Mouse (Mus musculus): ENCODE measurements around the gene Tctn1.

The Tctn1 gene

GRCm38 (mm10) chr5:122285029-122285766 lies 20.9 kb upstream of the Tctn1 start:
- peak; percentile 58 for DNase-seq (ENCODE audit: low spot score)

- DNase-seq (ENCODE audit: low spot score): peak; percentile 93
Measured at GRCm38 (mm10) chr5:122284183-122285028, 20.1 kb upstream of the Tctn1 start, which contains the start of gene Pptc7. Gene Pptc7 (plus strand): TSS chr5:122284365.

- no peak for DNase-seq (ENCODE audit: low spot score)
Measured at GRCm38 (mm10) chr5:122283828-122284182, 19.5 kb upstream of the Tctn1 start.

GRCm38 (mm10) chr5:122280827-122281462 lies 16.7 kb upstream of the Tctn1 start:
- DNase-seq (ENCODE audit: low spot score): peak; percentile 67

GRCm38 (mm10) chr5:122280422-122280826 lies 16.2 kb upstream of the Tctn1 start:
- DNase-seq (ENCODE audit: low spot score): no peak

- DNase-seq (ENCODE audit: low spot score): no peak
Measured at GRCm38 (mm10) chr5:122279799-122280421, 15.7 kb upstream of the Tctn1 start.

GRCm38 (mm10) chr5:122278946-122279345 lies 14.7 kb upstream of the Tctn1 start:
- DNase-seq (ENCODE audit: low spot score): no peak

GRCm38 (mm10) chr5:122274785-122275184 lies 10.5 kb upstream of the Tctn1 start:
- no peak for DNase-seq (ENCODE audit: low spot score)

- no peak for DNase-seq (ENCODE audit: low spot score)
Measured at GRCm38 (mm10) chr5:122272821-122273220, 8.6 kb upstream of the Tctn1 start.

GRCm38 (mm10) chr5:122268858-122269604 lies 4.8 kb upstream of the Tctn1 start:
- peak; percentile 22 for DNase-seq (ENCODE audit: low spot score)

GRCm38 (mm10) chr5:122267899-122268298 lies 3.6 kb upstream of the Tctn1 start:
- peak; percentile 81 for DNase-seq (ENCODE audit: low spot score)

GRCm38 (mm10) chr5:122267136-122267535 lies 2.9 kb upstream of the Tctn1 start:
- DNase-seq (ENCODE audit: low spot score): no peak

GRCm38 (mm10) chr5:122265942-122266341 lies 1.7 kb upstream of the Tctn1 start:
- DNase-seq (ENCODE audit: low spot score): no peak

GRCm38 (mm10) chr5:122265187-122265586 lies 927 bp upstream of the Tctn1 start:
- DNase-seq (ENCODE audit: low spot score): no peak

- DNase-seq (ENCODE audit: low spot score): no peak
Measured at GRCm38 (mm10) chr5:122262104-122262503, 2.2 kb downstream of the Tctn1 start.

- DNase-seq (ENCODE audit: low spot score): no peak
Measured at GRCm38 (mm10) chr5:122258027-122258741, 6.1 kb downstream of the Tctn1 start.

GRCm38 (mm10) chr5:122251895-122252606 lies 12.2 kb downstream of the Tctn1 start:
- no peak for DNase-seq (ENCODE audit: low spot score)

GRCm38 (mm10) chr5:122249281-122249680 lies 15.0 kb downstream of the Tctn1 start:
- no peak for DNase-seq (ENCODE audit: low spot score)

GRCm38 (mm10) chr5:122247934-122248333 lies 16.3 kb downstream of the Tctn1 start:
- no peak for DNase-seq (ENCODE audit: low spot score)

- no peak for DNase-seq (ENCODE audit: low spot score)
Measured at GRCm38 (mm10) chr5:122247529-122247928, 16.7 kb downstream of the Tctn1 start.

All from urinary bladder, postnatal 14 days (tissue).